Mouse (Mus musculus) thymus, adult 2 months (tissue): ENCODE measurements around the gene Fam168a. TPM values are rescaled to one million over a fixed set of nuclear protein-coding genes. Genes with fewer than 3 reads are reported as not detected.

Experiments used
- DNase-seq: peaks from one replicate; pipeline ENCODE4 v3.0.0; 2021
- H3K27ac ChIP-seq: fragments of 200-500 bp; 2 replicates; pipeline ENCODE4 v1.5.1; 2012; ENCODE audit warnings: low read length, control low read depth; ENCODE audit not compliant: control insufficient read depth, insufficient read depth
- H3K27me3 ChIP-seq: fragments of 200-500 bp; 2 replicates; pipeline ENCODE4 v1.6.1; 2012; ENCODE audit warnings: mild to moderate bottlenecking, low read length, moderate library complexity, mixed read lengths; ENCODE audit not compliant: control insufficient read depth, insufficient read depth
- H3K36me3 ChIP-seq: fragments of 200-500 bp; 2 replicates; pipeline ENCODE4 v1.6.1; 2012; ENCODE audit warnings: mild to moderate bottlenecking, low read length, moderate library complexity; ENCODE audit not compliant: control insufficient read depth, insufficient read depth
- H3K4me1 ChIP-seq: fragments of 200-500 bp; replicated peaks from 2 replicates; pipeline ENCODE4 v1.6.1; 2012; ENCODE audit warnings: low read length; ENCODE audit not compliant: control insufficient read depth, insufficient read depth
- H3K4me3 ChIP-seq: fragments of 200-500 bp; 2 replicates; pipeline ENCODE4 v1.5.1; 2012; ENCODE audit warnings: mild to moderate bottlenecking, low read length, control low read depth, moderate library complexity; ENCODE audit not compliant: control insufficient read depth, insufficient read depth
- CTCF ChIP-seq: fragments of 200-500 bp; IDR thresholded peaks from 2 replicates; pipeline ENCODE4 v1.5.1; 2012; ENCODE audit warnings: mild to moderate bottlenecking, control low read depth, low read length, moderate library complexity, borderline replicate concordance; ENCODE audit not compliant: control insufficient read depth, poor library complexity, insufficient read depth; ENCODE audit errors: extremely low read depth
- POLR2A ChIP-seq: fragments of 200-500 bp; IDR thresholded peaks from 2 replicates; pipeline ENCODE4 v1.6.1; 2012; ENCODE audit warnings: mild to moderate bottlenecking, low read length, control low read depth, moderate library complexity; ENCODE audit not compliant: control insufficient read depth, poor library complexity, insufficient read depth; ENCODE audit errors: extremely low read depth
- WGBS: fragments of 180-500 bp; shearing (Covaris S2); methylation state at CpG from one replicate; pipeline ENCODE4 v1.1.7; 2018; 5-methylcytosine and 5-hydroxymethylcytosine counted together
- polyA plus RNA-seq: library from polyadenylated mRNA; depleted of rRNA; stranded (reverse); fragments of >200 nt; gene quantifications from 2 replicates; pipeline ENCODE4 v1.2.3, GENCODE M21; 2012

Fam168a gene
- polyA plus RNA-seq, 1 experiment: 144 TPM

DNA sequence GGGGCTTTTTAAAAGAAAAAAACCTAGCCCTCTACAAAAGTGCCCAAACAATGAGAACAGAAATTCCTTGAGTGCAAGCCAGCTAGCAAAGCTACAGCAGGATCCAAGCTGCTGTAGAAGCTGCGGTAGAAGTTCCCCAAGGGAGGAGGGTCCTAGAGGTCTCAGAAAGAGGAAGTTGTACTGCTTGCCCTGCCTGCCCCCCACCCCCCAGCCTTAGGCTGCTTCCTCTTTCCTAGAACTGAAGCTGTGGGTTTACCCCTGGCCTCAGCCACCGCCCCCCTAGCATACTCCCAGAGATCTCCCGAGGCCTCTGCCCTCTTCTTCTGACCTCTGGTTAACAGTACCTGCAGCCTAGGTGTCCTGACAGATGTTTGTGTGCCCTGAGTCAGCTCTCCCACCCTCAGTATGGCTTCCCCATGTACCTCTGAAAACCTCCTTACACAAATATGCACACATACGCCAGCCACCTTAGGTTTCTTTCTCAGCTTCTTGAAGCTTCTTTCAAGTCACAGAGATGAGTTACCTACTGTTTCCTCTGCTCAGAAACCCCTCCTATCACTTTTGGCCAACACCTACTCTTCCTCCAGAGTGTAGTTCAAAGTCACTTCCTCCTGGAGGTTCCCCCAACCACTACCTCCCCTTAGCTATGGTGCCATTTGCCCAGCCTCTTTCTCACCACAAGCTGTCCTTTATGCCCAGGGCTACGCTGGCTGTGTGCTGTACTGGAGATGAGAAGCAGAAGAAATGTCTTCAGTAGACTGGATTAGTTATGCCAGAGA, 149.5 kb downstream of the Fam168a start:
- H3K27me3 ChIP-seq: no peaks in the 10 kb centered on the region
- 1% methylated on average over 5 of the region's 5 CpGs for WGBS
- TF ChIP-seq POLR2A (no peak), CTCF (no peak)
- DNase-seq: peak; percentile 74
- H3K4me3 ChIP-seq: peak overlapping the region; percentile 43
- peaks cover 66% of the 10 kb centered on the region for H3K4me1 ChIP-seq
- H3K27ac ChIP-seq: peak overlapping the region; percentile 99
- no peaks in the 10 kb centered on the region for H3K36me3 ChIP-seq

- DNase-seq: no peak
- no peaks in the 10 kb centered on the region for H3K36me3 ChIP-seq
- TF ChIP-seq POLR2A: no peak
- TF ChIP-seq CTCF: no peak
- H3K27ac ChIP-seq: no peak overlapping the region
- H3K4me1 ChIP-seq: peaks cover 30% of the 10 kb centered on the region
- no peaks in the 10 kb centered on the region for H3K27me3 ChIP-seq
- WGBS: 71% methylated on average over 3 of the region's 3 CpGs
- no peak overlapping the region for H3K4me3 ChIP-seq
These were observed 154.0 kb downstream of the Fam168a start for GRCm38 (mm10) chr7:100860450-100860849.

DNA sequence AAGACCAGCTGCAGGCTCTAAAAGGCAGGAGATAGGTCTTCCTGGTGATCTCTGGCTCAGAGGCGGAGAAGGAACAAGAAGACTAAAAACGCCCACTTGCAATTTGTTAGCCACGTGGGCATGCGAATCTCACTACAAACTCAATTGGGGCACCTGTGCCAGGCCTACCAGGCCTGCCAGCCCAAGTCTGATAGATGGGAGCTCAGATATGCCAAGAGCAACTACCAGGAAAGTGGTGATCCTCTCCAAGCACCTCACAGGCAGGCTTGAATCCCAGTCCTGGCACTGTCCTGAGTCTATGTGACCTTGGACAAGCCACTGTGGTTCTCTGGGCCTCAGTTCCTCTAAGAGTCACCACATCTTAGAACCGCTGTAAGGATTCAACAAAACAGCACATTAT, 154.8 kb downstream of the Fam168a start:
- H3K36me3 ChIP-seq: no peaks in the 10 kb centered on the region
- WGBS: 78% methylated on average over 5 of the region's 5 CpGs
- H3K4me1 ChIP-seq: peaks cover 23% of the 10 kb centered on the region
- DNase-seq: no peak
- H3K27me3 ChIP-seq: no peaks in the 10 kb centered on the region
- no peak overlapping the region for H3K4me3 ChIP-seq
- TF ChIP-seq CTCF (no peak), POLR2A (no peak)
- H3K27ac ChIP-seq: no peak overlapping the region

DNA sequence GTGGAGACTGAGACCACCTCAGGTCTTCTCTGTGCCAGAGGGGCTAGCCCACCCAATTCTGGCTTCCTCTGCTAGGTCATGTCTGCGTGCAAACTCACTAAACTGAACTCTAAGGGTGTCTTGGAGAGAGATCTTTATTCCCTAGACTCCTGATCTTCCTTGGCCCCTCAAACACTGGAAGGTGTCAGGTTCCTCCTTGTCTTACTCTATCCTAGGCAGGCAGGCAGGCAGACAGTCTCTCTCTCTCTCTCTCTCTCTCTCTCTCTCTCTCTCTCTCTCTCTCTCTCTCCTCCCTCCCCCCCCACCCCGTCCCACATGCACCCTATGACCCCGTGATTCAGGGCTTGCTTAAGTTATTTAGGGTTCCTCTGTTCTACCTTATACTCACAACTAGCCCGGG, 155.9 kb downstream of the Fam168a start:
- peaks cover 12% of the 10 kb centered on the region for H3K4me1 ChIP-seq
- H3K4me3 ChIP-seq: peak overlapping the region; percentile 77
- DNase-seq: no peak
- TF ChIP-seq CTCF: no peak
- TF ChIP-seq POLR2A: no peak
- H3K36me3 ChIP-seq: no peaks in the 10 kb centered on the region
- H3K27me3 ChIP-seq: no peaks in the 10 kb centered on the region
- WGBS: 4% methylated on average over 4 of the region's 4 CpGs
- H3K27ac ChIP-seq: no peak overlapping the region

- no peaks in the 10 kb centered on the region for H3K27me3 ChIP-seq
- WGBS: under 1% methylated on average over 91 of the region's 91 CpGs
- H3K4me1 ChIP-seq: peaks cover 6% of the 10 kb centered on the region
- TF ChIP-seq CTCF (peak; percentile 79), POLR2A (peak; percentile 42; the same call in 1 of the 2 replicates)
- H3K4me3 ChIP-seq: peak within 1 kb of the TSS; percentile 77
- H3K36me3 ChIP-seq: no peaks in the 10 kb centered on the region
- H3K27ac ChIP-seq: peak within 1 kb of the TSS; percentile 7; the same call in 1 of the 2 replicates
- peak; percentile 98 for DNase-seq
These were observed 156.6 kb downstream of the Fam168a start, which contains the start of gene Relt for GRCm38 (mm10) chr7:100862828-100863638. Gene Relt (minus strand): TSS chr7:100863446.

GRCm38 (mm10) chr7:100866675-100867074, 160.2 kb downstream of the Fam168a start:
- 6% methylated on average over 3 of the region's 3 CpGs for WGBS
- no peak overlapping the region for H3K4me3 ChIP-seq
- TF ChIP-seq CTCF: no peak
- TF ChIP-seq POLR2A: no peak
- peaks cover 6% of the 10 kb centered on the region for H3K4me1 ChIP-seq
- H3K27me3 ChIP-seq: no peaks in the 10 kb centered on the region
- H3K27ac ChIP-seq: no peak overlapping the region
- DNase-seq: peak; percentile 72
- H3K36me3 ChIP-seq: no peaks in the 10 kb centered on the region
